Mouse (Mus musculus): ENCODE measurements around the gene Gfm1.

DNA sequence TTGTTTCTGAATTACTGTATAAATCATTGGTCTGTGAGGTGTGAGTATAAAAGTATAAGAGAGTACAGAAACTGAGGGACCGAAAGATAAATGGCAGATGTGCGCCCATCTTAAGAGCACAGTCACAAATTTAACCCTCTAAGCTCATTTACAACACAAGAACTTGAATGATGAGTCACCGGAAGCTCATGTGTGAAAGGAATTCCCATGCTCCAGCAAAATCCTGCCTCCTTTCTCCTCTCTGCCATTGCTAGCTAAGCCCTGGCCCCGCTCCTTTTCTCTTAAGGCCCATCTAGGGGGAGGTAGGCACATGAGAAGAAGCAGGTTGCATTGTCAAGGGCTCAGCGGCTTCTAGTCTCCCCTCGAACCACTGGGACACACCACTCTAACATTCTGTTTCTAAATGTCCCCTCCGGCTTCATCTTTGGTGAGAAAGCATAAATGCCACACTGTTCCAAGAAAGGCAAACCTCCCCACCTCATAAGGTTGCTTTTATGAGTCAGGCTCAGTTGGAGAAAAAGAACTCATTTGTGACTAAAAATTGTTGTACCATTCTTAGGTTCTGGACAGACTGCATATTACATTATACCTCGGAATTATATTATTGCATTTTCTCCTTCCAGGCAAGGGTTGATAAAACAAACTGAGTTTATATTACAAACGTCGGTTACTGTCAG, 78.5 kb downstream of the Gfm1 start:
- no peak for TF ChIP-seq CTCF (IDR thresholded peaks at IDR 0.05; ENCODE audit: low read depth)
- TF ChIP-seq EP300 (IDR thresholded peaks at IDR 0.05; ENCODE audit: low read depth): no peak

Data from liver, embryonic 14.5 days (tissue).